Mouse (Mus musculus) kidney, postnatal 0 days (tissue): ENCODE results near the gene Mapk10. TPM values are rescaled to one million over a fixed set of nuclear protein-coding genes. Genes with fewer than 3 reads are reported as not detected.
A peak's percentile ranks its signal among the peaks of the same experiment; 100 is the strongest.
"Not testable (repeated sequence)": the region's sequence is repeated elsewhere in the genome, so short reads cannot be mapped to it uniquely, and the experiment has no call there.

Experiments
- ATAC-seq: fragments of 200-750 bp; cut with Nextera tagmentation; replicated peaks from 2 replicates; pipeline ENCODE4 v1.8.0; 2017; ENCODE audit warnings: low read depth, moderate number of reproducible peaks, moderate TSS enrichment, moderate library complexity; ENCODE audit not compliant: low FRiP score
- DNase-seq: peaks from one replicate; pipeline ENCODE4 v3.0.0-alpha.2; 2016; ENCODE audit warnings: low spot score
- H3K27ac ChIP-seq: fragments of 300-500 bp; sonication (generic); 2 replicates; pipeline ENCODE4 v1.5.1; 2014; ENCODE audit warnings: mild to moderate bottlenecking
- H3K27me3 ChIP-seq: fragments of 300-500 bp; sonication (generic); 2 replicates; pipeline ENCODE4 v1.6.1; 2014; ENCODE audit warnings: low read length, mixed read lengths; ENCODE audit not compliant: insufficient read depth
- H3K36me3 ChIP-seq: fragments of 300-500 bp; sonication (generic); 2 replicates; pipeline ENCODE4 v1.6.1; 2014; ENCODE audit warnings: low read length, mixed read lengths; ENCODE audit not compliant: insufficient read depth
- H3K4me1 ChIP-seq: fragments of 300-500 bp; sonication (generic); replicated peaks from 2 replicates; pipeline ENCODE4 v1.6.1; 2014; ENCODE audit warnings: antibody characterized with exemption, low read length, mixed read lengths; ENCODE audit not compliant: insufficient read depth
- H3K4me2 ChIP-seq: fragments of 300-500 bp; sonication (generic); 2 replicates; pipeline ENCODE4 v1.6.1; 2014; ENCODE audit warnings: mild to moderate bottlenecking, low read length, moderate library complexity, mixed read lengths
- H3K4me3 ChIP-seq: fragments of 300-500 bp; sonication (generic); replicated peaks from 2 replicates; pipeline ENCODE4 v1.5.1; 2014; ENCODE audit warnings: low read depth, low read length
- H3K9ac ChIP-seq: fragments of 300-500 bp; sonication (generic); 2 replicates; pipeline ENCODE4 v1.6.1; 2014; ENCODE audit warnings: low read depth, low read length
- H3K9me3 ChIP-seq: fragments of 300-500 bp; sonication (generic); replicated peaks from 2 replicates; pipeline ENCODE4 v1.6.1; 2016; ENCODE audit warnings: low read length, inconsistent platforms, mixed read lengths
- CTCF ChIP-seq: IDR thresholded peaks from 2 replicates; pipeline ENCODE4 v1.5.1; 2016; ENCODE audit warnings: antibody characterized with exemption, low read depth, mild to moderate bottlenecking, moderate library complexity
- WGBS: fragments of 180-500 bp; shearing (Covaris S2); extraction: QIAGEN DNeasy Blood & Tissue Kit; methylation state at CpG from one replicate; pipeline ENCODE4 v1.1.7; 2014; 5-methylcytosine and 5-hydroxymethylcytosine counted together
- polyA plus RNA-seq: library from polyadenylated mRNA; unstranded; fragments of >200 nt; fragmentation: Nextera tagmentation; extraction: Ambion mirVana; gene quantifications from 2 replicates; pipeline ENCODE4 v1.2.1, GENCODE M21; 2015

Gene Mapk10
- polyA plus RNA-seq, 1 experiment from 2014 or later = 0.41 TPM

GRCm38 (mm10) chr5:102889163-102889488 is 322.0 kb downstream of the Mapk10 start:
- Histone ChIP-seq H3K4me3 (no peak overlapping the region), H3K9me3 (no peaks in the 10 kb centered on the region), H3K4me2 (no peak overlapping the region), H3K4me1 (no peaks in the 10 kb centered on the region), H3K27ac (no peak overlapping the region), H3K9ac (no peak overlapping the region), H3K36me3 (peaks cover 14% of the 10 kb centered on the region; the same call in 1 of the 2 replicates), H3K27me3 (no peaks in the 10 kb centered on the region)
- no peak for ATAC-seq
- TF ChIP-seq CTCF = no peak
- DNase-seq = no peak
- 78% methylated on average over 2 of the region's 2 CpGs for WGBS

- no peak for ATAC-seq
- WGBS = 58% methylated on average over 14 of the region's 14 CpGs
These were observed 322.5 kb downstream of the Mapk10 start for GRCm38 (mm10) chr5:102888482-102889162.

GRCm38 (mm10) chr5:102875628-102876027 is 335.5 kb downstream of the Mapk10 start:
- no peak for DNase-seq
- H3K4me2 ChIP-seq = no peak overlapping the region
- peaks cover 27% of the 10 kb centered on the region; the same call in 1 of the 2 replicates for H3K36me3 ChIP-seq
- no peaks in the 10 kb centered on the region for H3K27me3 ChIP-seq
- H3K9me3 ChIP-seq = no peaks in the 10 kb centered on the region
- no peak overlapping the region for H3K4me3 ChIP-seq
- no peaks in the 10 kb centered on the region for H3K4me1 ChIP-seq
- H3K9ac ChIP-seq = no peak overlapping the region
- 74% methylated on average over 16 of the region's 16 CpGs for WGBS
- no peak overlapping the region for H3K27ac ChIP-seq
- TF ChIP-seq CTCF = no peak
- no peak for ATAC-seq

More at GRCm38 (mm10) chr5:102888482-102889162, 322.5 kb downstream of the Mapk10 start:
- Histone ChIP-seq H3K9me3 (no peaks in the 10 kb centered on the region), H3K4me1 (no peaks in the 10 kb centered on the region), H3K36me3 (peaks cover 14% of the 10 kb centered on the region; the same call in 1 of the 2 replicates), H3K4me2 (no peak overlapping the region), H3K9ac (no peak overlapping the region), H3K4me3 (no peak overlapping the region), H3K27ac (no peak overlapping the region), H3K27me3 (no peaks in the 10 kb centered on the region)
- TF ChIP-seq CTCF = no peak
- DNase-seq = peak; percentile 25

GRCm38 (mm10) chr5:102874605-102875298 is 336.4 kb downstream of the Mapk10 start:
- Histone ChIP-seq H3K4me3 (no peak overlapping the region), H3K9me3 (no peaks in the 10 kb centered on the region), H3K36me3 (peaks cover 22% of the 10 kb centered on the region; the same call in 1 of the 2 replicates), H3K9ac (no peak overlapping the region), H3K27ac (no peak overlapping the region), H3K4me1 (no peaks in the 10 kb centered on the region), H3K4me2 (no peak overlapping the region), H3K27me3 (no peaks in the 10 kb centered on the region)
- 0 out of 2 replicates have a peak, but pooled peaks have one; percentile 12 for ATAC-seq
- DNase-seq = peak; percentile 94
- TF ChIP-seq CTCF = peak; percentile 92
- WGBS = 42% methylated on average over 11 of the region's 11 CpGs

GRCm38 (mm10) chr5:102872996-102873395 is 338.1 kb downstream of the Mapk10 start:
- not testable (repeated sequence) for H3K4me1 ChIP-seq, H3K9ac ChIP-seq, H3K27me3 ChIP-seq, H3K4me3 ChIP-seq, H3K27ac ChIP-seq, H3K9me3 ChIP-seq, DNase-seq, H3K4me2 ChIP-seq
- peaks cover 11% of the 10 kb centered on the region; the same call in 1 of the 2 replicates for H3K36me3 ChIP-seq
- 61% methylated on average over 8 of the region's 9 CpGs for WGBS
- ATAC-seq = peak; percentile 21; the same call in 1 of the 2 replicates

GRCm38 (mm10) chr5:102868196-102868595 is 342.9 kb downstream of the Mapk10 start:
- Histone ChIP-seq H3K4me1 (no peaks in the 10 kb centered on the region), H3K36me3 (no peaks in the 10 kb centered on the region), H3K9ac (no peak overlapping the region), H3K4me2 (no peak overlapping the region), H3K9me3 (no peaks in the 10 kb centered on the region), H3K4me3 (no peak overlapping the region), H3K27me3 (no peaks in the 10 kb centered on the region), H3K27ac (0 out of 2 replicates have a peak overlapping the region, but pooled peaks have one; percentile 8)
- WGBS = 42% methylated on average over 5 of the region's 5 CpGs
- no peak for ATAC-seq
- no peak for TF ChIP-seq CTCF
- peak; percentile 48 for DNase-seq
